Mouse (Mus musculus): Measurements from ENCODE around the gene Tmem25. TPM values are rescaled to one million over a fixed set of nuclear protein-coding genes. Genes with fewer than 3 reads are reported as not detected.
"Not testable (repeated sequence)": the region's sequence is repeated elsewhere in the genome, so short reads cannot be mapped to it uniquely, and the experiment has no call there.

Gene Tmem25
- polyA plus RNA-seq, 1 experiment, result 8.2 TPM

DNA sequence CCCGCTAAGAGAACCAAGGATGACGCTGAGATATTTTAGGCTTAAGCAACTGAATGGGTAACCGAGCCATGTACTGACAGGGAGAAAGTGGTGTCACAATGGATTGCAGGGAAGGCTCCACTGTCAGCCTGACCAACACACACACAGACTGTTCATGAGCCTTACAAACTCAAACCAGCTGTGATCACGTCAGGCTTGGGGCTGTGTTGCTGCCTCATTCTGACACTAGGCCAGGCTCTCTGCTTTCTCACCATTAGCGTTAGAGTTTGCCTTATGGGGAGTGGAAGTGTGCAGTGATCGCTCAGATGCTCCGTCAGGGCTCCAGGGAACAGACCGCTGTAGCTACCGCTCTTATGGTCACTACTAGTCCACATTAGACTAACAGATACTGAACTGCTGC is 6.3 kb downstream of the Tmem25 start:
- 71% methylated on average over 9 of the region's 9 CpGs for WGBS
- DNase-seq (ENCODE audit: low read depth, low spot score), result no peak

DNA sequence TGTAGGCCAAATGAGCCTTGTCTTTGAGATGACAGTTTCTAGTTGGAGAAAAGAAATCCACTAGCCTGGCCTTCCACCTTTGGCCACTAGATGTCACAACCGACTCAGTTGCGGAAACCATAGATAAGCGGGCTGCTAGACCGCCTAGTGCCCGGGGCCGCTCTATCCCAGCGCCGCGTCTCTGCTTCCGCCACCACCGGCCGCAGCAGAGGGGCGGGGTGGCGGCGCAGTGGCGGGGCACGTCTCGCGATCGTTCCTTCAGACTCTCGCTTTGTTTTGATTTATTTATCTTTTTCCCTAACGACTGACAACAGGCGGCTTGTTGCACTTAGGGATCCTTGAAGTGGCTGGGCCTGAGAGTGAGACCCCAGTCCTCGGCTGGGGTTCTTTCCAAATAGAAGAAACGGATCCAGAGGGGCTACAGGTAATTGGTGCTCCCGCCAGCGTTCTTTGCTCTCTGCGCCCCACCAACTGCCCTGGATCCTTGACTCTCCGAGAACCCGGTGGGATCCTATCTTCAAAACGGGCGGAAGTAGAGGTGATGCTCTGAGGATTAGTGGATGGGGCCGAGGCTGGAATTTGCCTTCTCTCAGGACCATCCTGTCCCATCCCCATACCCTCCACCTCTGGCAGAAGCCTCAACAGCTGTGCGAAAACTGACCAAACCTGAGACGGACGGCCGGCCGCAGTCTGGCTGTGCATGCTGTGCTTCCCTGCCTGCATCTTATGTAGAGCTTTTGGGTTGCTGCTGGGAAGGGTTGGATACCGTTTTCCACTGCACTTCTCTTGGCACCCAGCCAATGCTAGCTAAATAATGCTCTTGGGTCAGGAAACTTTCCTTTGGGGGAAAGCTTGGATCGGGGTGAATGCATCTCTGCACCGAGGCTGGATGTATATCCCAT is 26.1 kb downstream of the Tmem25 start:
- peak; percentile 87 for DNase-seq (ENCODE audit: low read depth, low spot score)
- WGBS, result under 1% methylated on average over 41 of the region's 41 CpGs

DNA sequence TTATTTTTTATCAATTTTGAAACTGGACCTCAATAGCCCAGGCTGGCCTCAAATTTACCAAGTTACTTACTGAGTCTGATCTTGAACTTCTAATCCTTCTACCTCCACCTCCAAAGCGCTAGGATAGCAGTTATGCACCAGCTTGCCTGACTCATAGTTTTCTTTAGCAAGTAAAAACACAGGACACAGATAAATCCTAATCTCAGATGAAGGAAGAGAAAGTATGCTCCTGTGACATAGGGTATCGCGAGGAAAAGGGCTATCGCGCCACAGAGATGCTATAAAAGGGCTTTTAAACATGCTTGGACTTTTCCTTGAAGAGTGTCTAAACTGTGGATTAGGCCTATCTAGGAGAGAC is 26.7 kb downstream of the Tmem25 start:
- WGBS, result 12% methylated on average over 5 of the region's 5 CpGs

DNA sequence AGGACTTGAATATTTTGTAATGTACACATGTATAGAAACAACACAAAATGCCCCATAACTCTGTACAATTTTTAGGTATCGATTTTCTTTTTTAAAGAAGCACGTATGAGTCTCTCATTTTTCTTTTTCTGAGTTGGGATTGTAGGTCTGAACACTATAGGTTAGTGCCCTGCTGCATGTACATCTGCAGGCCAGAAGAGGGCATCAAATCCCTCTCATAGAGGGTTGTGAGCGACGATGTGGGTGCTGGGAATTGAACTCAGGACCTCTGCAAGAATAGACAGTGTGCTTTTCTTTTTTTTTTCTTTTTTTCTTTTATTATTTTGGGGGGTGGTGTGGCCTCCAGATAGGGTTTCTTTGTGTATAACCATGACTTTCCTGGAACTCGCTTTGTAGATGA is 27.7 kb downstream of the Tmem25 start:
- WGBS, result 95% methylated on average over 5 of the region's 5 CpGs
- DNase-seq (ENCODE audit: low read depth, low spot score), result no peak

More for the DNA sequence above, 26.7 kb downstream of the Tmem25 start:
- no peak for DNase-seq (ENCODE audit: low read depth, low spot score)

DNA sequence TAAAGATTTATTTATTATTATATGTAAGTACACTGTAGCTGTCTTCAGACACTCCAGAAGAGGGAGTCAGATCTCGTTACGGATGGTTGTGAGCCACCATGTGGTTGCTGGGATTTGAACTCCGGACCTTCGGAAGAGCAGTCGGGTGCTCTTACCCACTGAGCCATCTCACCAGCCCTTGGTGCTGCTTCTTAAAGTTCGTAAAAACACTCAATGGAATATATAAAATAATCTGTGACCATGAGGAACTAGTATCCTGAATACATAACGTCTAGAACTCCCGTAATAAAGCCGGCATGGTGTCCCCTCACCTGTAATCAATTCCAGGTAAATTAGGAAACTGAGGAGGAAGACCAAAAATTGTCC is 31.1 kb downstream of the Tmem25 start:
- DNase-seq (ENCODE audit: low read depth, low spot score), result not testable (repeated sequence)
- WGBS, result 23% methylated on average over 8 of the region's 9 CpGs

DNA sequence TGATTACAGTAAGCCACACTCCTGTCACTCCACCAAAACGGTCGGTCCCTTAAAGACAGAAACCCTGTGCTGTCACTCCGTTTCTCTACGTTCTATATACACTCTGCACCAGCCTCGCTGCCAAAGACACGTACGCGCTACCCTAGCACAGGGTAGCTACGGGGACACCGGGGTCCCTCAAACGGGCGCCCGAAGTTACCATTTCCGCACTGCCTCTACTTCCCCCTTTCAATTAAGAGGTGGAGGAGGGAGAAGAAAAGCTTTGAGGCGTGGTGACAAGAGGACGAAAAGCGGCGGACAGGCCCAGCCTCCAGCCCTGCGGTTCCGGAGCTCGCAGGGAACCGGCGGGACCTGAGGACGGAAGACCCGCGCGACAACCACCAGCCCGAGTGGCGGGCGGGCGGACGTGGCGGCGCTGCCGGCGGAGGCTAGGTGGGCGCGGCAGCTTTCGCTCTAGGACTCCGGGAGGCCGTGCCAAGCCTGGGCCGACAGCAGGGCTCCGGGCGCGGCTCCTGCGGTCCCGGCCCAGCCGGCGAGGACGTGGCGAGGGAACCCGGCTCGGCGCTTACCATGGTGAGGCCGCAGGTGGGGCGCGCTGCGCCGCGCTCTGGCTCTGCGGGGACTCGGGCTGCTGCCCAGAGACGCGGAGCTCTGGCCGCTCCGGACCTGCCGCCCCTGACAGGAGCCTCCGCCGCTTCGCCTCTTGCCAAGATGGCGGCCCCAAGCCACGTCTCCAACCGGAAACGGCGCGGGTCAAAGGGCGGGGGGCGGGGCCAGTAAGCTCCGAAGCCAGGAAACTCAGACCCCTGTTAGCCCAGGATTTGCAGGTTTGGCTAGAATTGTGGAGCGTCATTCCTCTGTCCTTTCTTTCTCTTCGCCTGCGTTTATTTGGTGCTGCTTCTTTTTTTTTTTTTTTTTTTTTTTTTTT is 31.7 kb downstream of the Tmem25 start, which contains the start of the genes Arcn1 and Ift46:
Arcn1 (minus strand) TSS at position 745 of the 928 bp plus-strand sequence.
Ift46 (plus strand) TSS at position 808 of the 928 bp plus-strand sequence.
- peak; percentile 76 for DNase-seq (ENCODE audit: low read depth, low spot score)
- under 1% methylated on average over 72 of the region's 82 CpGs for WGBS

DNA sequence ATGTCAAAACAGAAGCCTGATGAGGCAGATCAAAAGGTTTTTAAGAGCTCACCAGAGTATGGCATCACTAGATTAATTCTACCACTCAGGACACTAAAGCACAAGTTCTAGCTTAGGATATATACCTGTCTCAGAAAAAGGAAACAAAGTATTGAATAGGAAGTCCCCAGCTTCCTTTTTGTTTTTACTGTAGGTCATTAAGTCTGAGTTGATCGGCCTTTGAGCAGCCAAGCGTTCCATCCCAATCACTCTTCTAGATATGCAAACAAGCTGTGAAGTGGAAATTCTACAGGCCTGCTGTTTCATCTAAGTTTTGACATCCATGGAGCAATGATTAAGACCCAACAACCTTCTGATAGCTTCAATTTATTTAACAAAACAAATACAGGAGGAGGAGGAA is 38.2 kb downstream of the Tmem25 start:
- WGBS, result 18% methylated on average over 2 of the region's 2 CpGs
- DNase-seq (ENCODE audit: low read depth, low spot score), result no peak

DNA sequence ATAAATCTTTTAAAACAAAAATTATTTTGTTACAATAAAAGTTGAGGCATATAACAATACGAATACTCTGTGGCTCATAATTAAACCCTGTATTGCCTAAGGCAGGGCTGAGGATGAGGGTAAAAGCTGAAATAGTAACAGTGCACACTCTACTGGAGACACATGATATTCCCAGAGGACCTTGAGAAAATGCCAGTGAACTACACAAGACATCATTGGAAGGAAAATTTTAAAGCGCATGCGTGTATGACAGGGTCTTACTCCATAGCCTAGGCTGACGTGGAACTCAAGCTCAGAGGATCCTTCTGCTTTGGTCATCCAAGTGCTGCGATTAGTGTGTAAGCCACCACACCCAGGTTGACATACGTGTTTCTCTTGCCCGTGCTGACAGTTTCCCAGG is 50.6 kb downstream of the Tmem25 start:
- DNase-seq (ENCODE audit: low read depth, low spot score), result no peak
- WGBS, result 88% methylated on average over 7 of the region's 7 CpGs

DNA sequence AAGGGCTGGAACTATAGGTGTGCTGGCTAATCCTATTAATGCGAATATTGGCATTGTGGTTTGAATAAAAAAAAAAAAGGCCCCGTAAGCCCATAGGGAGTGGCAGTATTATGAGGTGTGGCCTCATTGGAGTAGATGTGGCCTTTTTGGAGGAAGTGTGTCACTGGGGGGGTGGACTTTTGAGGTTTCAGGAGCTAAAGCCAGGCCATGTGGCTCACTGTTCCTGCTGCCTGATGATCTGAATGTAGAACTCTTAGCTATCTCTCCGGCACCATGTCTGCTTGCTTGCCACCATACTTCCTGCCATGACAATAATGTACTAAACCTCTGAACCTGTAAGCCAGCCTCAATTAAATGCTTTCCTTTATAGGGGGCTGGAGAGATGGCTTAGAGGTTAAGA is 51.8 kb downstream of the Tmem25 start:
- no peak for DNase-seq (ENCODE audit: low read depth, low spot score)
- WGBS, result 74% methylated on average over 3 of the region's 3 CpGs

DNA sequence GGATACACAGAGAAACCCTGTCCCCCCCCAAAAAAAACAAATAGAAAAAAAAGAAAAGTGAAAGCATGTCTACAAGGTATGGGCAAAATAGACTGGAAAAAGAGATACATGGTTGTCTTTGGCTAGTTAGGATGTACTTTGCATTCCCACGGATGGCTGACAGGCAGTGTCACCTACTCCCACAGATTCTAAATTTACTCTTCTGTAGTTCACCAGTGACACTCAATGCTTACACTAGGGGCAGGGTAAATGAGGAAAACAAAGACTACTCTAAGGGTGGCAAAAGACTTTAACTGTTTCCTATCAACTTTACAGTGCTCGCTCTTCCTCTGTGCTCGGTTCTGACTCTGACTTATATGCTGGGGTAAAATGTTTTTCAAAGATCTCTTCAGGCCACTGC is 52.4 kb downstream of the Tmem25 start:
- 83% methylated on average over 3 of the region's 3 CpGs for WGBS
- DNase-seq (ENCODE audit: low read depth, low spot score), result no peak

DNA sequence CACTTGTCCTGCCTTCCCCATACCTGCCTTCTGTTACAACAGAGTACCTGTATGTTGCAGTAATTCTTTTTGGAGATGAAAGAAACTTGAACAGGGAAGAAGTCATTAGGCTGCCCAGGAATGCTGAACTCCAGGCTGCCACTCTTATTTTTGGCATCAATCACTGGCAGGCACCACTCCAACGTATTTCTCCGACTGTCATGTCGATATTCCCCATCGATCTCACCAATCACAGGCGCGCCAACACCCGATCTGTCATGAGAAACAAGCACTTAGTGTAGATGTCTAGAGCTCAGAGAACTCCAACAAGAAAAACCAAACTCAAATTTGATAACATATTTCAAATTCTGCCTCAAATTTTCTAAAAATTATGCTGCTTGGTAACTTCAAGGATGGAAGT is 53.7 kb downstream of the Tmem25 start:
- DNase-seq (ENCODE audit: low read depth, low spot score), result no peak
- 89% methylated on average over 7 of the region's 7 CpGs for WGBS

Other genes with a start within 250 kb of the Tmem25 start
- gene Cxcr5, start 237.4 kb downstream of the Tmem25 start, polyA plus RNA-seq (2012; rRNA removed), result 8.9 and 10.7 TPM in 2 replicates
- 10.8 and 17.3 TPM in 2 replicates for gene Ddx6, start 194.4 kb downstream of the Tmem25 start, polyA plus RNA-seq (2012; rRNA removed)
- 24.4 and 96.0 TPM in 2 replicates for gene Treh, start 126.1 kb downstream of the Tmem25 start, polyA plus RNA-seq (2012; rRNA removed)
- gene Phldb1, start 64.1 kb downstream of the Tmem25 start, polyA plus RNA-seq (2012; rRNA removed), result 33.9 and 37.0 TPM in 2 replicates
- gene Arcn1, start 31.5 kb downstream of the Tmem25 start, polyA plus RNA-seq (2012; rRNA removed), result 57.8 and 73.6 TPM in 2 replicates
- gene Ift46, start 31.4 kb downstream of the Tmem25 start, polyA plus RNA-seq (2012; rRNA removed), result 34.8 and 43.1 TPM in 2 replicates
- gene Ttc36, start 3.8 kb upstream of the Tmem25 start, polyA plus RNA-seq (2012; rRNA removed), result 6.9 and 11.8 TPM in 2 replicates
- gene Kmt2a, start 82.0 kb upstream of the Tmem25 start, polyA plus RNA-seq (2012; rRNA removed), result 4.9 and 13.6 TPM in 2 replicates
- gene Atp5l, start 121.4 kb upstream of the Tmem25 start, polyA plus RNA-seq (2012; rRNA removed), result 453 and 486 TPM in 2 replicates
- gene Ube4a, start 166.3 kb upstream of the Tmem25 start, polyA plus RNA-seq (2012; rRNA removed), result 10.3 and 15.9 TPM in 2 replicates
- gene Cd3g, start 181.1 kb upstream of the Tmem25 start, polyA plus RNA-seq (2012; rRNA removed), result 9.3 and 9.5 TPM in 2 replicates
- 4.8 and 5.3 TPM in 2 replicates for gene Cd3d, start 182.5 kb upstream of the Tmem25 start, polyA plus RNA-seq (2012; rRNA removed)
- 11.1 and 14.3 TPM in 2 replicates for gene Cd3e, start 210.3 kb upstream of the Tmem25 start, polyA plus RNA-seq (2012; rRNA removed)
- 13.6 and 19.9 TPM in 2 replicates for gene Mpzl2, start 240.5 kb upstream of the Tmem25 start, polyA plus RNA-seq (2012; rRNA removed)